Mouse (Mus musculus) kidney, adult 8-10 months (tissue): ENCODE measurements at regions not wholly inside any gene's neighbourhood (a gene's known extent, or its start where the extent isn't known, plus 50 kb on each side); places are given as distances from the start of the nearest gene placed in this dataset.
A peak's percentile ranks its signal among the peaks of the same experiment; 100 is the strongest.
"Not testable (repeated sequence)": the region's sequence is repeated elsewhere in the genome, so short reads cannot be mapped to it uniquely, and the experiment has no call there.

Experiments
- DNase-seq, 2 experiments: peaks; one replicate each; pipeline ENCODE4 v3.0.0; 2022

DNA sequence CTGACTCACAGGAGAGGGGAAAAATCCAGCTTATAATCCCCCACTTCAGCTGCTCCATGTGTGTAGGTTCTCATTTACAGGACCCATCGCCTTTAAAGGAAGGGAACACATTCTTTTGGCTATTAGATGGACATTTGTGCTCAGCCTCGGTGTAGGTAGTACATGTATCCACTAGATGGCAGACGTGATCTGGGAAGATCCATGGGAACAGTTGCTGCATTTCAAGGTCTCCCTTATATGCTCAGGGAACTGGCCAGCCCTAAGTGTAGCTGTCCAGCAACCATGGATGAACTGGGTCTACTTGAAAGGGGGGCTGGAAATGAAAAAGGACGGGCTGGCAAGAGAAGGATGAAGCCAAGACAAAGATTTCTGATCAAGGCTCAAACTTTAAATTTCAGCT is 124.0 kb downstream of the Akain1 start:
- peak; percentile 15 to 47 for DNase-seq

GRCm38 (mm10) chr17:69571070-69571669 is 132.0 kb downstream of the Akain1 start:
- not testable (repeated sequence) for DNase-seq

DNA sequence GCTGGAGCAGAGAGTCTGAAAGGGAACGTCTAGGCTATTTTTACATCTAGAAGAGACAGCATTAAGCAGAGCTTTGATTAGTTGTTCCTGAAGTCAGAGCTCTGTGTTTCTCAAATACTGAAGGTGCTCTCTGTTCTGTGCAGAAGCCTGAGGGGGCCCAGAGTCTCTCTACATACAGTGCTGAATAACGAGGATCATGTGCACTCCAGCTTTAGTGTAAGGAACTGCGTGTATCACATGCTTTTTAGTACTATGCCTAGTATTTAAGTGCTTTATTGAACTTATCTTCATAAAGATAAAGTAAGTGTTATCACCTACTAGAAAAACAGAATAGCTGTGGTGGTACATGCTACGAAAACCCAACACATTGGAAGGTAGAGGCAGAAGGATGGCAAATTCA is 151.4 kb downstream of the Akain1 start:
- no peak for DNase-seq

DNA sequence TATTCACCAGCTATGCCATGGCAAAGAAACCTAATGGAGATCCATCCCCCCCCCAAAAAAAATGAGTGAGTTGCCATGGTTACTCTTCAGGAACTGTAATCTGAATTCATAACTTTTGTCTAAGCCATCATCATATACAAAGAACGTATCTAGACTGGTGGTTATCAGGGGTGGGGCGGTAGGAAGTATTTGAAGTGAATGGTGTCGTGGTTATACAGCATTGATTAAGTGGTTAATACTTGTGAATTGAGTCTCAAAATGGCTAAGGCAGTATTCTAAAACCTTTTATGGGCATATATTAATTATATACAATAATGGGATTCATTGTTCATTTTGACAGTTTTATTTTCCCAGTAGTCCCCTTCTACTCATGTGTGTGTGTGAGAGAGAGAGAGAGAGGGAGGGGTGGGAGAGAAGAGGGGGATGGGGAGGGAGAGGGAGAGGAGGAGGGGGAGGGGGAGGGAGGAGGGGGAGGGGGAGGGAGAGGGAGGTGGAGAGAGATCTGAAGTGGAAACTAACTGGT is 158.7 kb downstream of the Akain1 start:
- DNase-seq = no peak

GRCm38 (mm10) chr17:69598461-69598860 is 159.3 kb downstream of the Akain1 start:
- DNase-seq = no peak

GRCm38 (mm10) chr17:69603596-69603995 is 164.5 kb downstream of the Akain1 start:
- DNase-seq = no peak

DNA sequence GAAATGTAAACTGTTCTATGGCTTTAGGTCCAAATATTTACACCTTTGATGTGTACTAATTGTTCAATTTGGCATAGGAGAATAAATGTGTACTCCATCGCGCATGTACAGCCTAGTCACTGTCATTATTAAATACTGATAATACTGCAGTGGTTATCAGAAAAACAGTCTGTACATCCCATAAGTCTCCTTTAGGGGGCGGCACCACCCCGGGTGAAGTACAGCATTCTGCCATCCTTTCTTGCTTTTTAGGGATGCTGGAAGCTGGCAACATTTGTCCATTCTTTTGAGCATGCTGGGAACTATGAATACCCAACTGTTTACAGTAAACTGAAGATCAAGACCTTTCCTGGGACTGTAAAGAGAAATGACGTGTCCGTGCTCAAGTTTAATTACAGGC is 165.6 kb downstream of the Akain1 start:
- DNase-seq = peak in 1 of 2 experiments; percentile 6

DNA sequence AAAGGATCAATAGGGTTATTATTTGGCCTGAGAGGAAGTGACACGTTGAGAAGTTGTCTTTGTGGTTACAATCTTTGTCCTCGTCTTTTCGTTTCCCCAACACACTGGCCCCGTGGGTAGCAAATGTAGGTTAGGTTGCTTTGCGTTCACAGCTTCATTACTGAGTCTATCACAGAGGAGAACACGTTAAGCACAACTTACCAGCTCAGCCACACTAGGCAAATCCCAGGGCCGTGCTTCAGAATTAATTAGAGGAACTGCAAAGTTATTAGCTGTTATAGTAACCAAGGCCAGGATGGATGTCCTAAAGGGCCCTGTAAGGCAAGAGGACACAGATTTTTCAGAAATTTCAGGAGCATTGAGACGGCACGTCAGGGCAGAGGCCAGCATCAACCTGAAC is 166.3 kb downstream of the Akain1 start:
- DNase-seq = no peak

GRCm38 (mm10) chr17:69631411-69631810 is 192.3 kb downstream of the Akain1 start:
- DNase-seq = no peak

DNA sequence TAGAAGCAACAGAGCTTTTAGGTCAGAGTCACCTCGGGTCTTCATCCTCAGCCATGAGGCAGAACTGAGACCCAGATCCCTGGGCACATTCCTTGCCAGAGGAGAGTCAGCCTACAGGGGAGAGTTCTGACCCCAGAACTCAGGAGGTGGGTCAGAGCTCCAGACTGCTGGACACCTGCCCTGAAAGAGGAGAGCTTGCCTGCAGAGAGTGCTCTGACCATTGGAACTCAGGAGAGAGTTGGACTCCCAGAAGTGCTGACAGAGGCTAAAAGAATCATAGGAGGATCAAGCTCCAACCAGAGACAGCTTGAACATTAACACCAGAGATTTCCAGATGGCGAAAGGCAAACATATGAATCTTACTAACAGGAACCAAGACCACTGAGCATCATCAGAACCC is 211.4 kb downstream of the Akain1 start:
- peak; percentile 36 to 61 for DNase-seq

GRCm38 (mm10) chr17:69654586-69654985 is 215.5 kb downstream of the Akain1 start:
- no peak for DNase-seq

DNA sequence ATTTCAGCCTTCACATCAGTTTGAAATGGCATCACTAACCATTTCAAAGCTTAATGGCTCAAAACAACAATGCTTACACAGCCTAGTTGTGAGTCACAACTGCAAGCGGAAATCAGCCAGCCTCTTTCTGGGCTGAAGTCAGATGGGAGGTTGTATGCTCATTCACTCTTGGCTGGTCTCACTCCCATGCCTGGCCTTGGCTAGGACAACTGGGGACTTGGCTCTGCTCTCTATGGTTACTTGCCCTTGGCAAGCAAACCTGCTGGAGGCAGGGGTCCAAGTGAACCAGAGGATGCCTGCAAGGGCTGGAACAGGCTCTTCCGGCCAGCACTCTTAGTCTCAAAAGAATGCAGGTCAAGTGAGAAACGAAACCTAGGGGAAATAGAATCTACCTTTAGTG is 233.4 kb downstream of the Akain1 start:
- DNase-seq = peak; percentile 47 to 67

GRCm38 (mm10) chr17:69683091-69683490 is 244.0 kb downstream of the Akain1 start:
- DNase-seq = no peak

DNA sequence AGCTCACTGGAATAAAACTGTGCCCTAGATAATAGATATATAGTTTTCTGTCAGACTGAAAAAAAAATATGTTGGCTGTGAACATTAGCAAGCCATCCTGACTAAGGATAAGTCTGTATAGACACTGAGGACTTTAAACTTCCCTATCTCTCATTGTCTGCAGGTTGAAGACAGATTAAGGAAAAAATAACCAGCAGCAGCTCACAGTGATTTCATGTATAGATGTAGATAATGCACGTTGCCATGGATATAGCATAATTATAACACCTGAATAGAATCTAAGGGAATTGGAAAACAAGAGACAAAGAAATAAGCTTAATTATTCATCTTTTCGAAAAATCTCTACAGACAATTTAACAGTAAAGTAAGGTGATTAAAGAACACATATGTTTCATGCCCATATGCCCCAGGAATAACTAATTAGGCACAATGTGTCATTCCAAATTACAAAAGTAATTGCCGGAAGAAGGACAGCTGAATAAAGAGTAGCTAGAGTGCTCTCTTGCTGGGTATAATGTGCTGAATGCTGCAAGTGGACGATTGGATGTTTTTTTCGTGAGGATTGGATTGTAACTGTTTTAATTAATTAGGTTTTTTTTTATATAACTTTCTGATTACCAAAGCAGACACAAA is 246.6 kb downstream of the Akain1 start:
- no peak for DNase-seq

GRCm38 (mm10) chr17:69686383-69686782 is 247.3 kb downstream of the Akain1 start:
- no peak for DNase-seq

GRCm38 (mm10) chr17:69695341-69695740 is 256.2 kb downstream of the Akain1 start:
- no peak for DNase-seq

GRCm38 (mm10) chr17:69727325-69727724 is 241.5 kb upstream of the Dlgap1 start:
- no peak for DNase-seq

DNA sequence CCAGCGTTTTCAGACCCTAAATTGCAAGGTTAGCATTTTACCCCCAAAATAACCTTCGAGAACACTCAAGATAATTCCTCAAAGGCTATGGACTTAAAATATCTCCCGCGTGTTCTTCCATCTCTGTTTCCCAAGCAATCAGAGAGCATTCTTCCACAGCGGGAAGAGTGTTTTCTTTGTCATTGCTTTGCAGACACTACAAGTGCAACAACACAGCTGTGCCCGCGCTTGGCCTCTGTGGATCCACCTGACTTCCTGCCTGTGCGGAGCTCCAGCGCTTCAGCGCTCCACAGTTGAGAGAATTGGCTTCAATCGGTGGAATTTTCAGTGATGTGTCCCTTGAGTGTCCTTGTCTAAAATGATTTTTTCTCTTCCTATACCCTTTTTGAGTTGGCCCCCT is 235.9 kb upstream of the Dlgap1 start:
- DNase-seq = no peak

- DNase-seq = no peak
Observed at GRCm38 (mm10) chr17:69736379-69737096, 232.3 kb upstream of the Dlgap1 start.

GRCm38 (mm10) chr17:69769002-69769421 is 199.9 kb upstream of the Dlgap1 start:
- no peak for DNase-seq

DNA sequence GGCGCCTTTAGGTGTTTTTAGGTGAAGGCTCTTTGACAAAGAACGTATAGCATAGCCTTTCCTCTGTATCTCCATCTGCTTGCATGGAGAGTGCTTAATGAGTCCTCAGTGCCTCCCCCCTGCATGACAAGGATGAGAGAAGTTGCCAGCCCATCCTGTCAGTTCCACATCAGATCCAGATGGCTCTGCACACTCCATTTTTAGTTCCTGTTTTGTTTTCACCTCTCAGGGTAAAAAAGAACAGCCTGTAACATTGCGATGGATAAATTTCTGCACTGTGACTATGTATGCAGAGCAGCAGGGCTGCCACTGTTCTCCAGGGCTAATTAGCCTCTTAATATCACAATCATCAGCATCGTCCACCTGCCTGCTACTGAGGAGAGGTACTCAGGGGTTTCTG is 198.8 kb upstream of the Dlgap1 start:
- DNase-seq = no peak

DNA sequence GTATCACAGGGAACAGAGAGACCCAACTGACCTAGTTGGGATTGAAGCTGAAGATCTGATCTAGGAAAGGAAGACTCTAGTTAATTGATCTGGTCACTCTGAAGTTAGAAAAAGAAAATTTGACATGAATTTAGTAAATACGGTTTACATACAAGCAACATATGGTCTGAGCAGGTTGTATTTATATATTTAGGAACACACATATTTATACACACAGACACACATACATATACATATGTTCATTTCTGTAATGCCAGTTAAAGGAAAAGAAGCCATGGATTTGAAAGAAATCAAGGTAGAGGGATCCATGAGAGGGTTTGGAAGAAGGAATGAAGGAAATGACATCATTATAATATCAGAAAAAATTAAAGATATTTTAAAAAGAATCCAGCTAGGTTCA is 187.7 kb upstream of the Dlgap1 start:
- no peak for DNase-seq

DNA sequence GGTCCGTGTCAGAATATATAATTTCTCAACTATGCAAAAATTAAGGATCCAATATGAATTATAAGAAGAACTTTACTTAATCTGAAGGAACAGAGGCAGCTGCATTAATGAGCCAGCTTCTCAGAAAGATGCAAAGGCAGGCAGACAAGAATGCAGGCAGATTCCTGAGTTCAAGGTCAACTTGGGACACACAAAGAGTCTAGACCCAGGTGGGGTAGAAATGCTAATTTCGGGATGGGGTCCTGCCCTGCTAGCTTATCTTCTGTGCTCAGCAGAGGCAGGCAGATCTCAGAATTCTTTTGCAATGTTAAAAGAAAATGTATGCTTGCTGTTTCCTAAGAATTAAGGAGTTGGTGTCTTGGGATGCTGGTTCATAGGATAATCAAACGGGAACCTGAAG is 181.9 kb upstream of the Dlgap1 start:
- DNase-seq = no peak

DNA sequence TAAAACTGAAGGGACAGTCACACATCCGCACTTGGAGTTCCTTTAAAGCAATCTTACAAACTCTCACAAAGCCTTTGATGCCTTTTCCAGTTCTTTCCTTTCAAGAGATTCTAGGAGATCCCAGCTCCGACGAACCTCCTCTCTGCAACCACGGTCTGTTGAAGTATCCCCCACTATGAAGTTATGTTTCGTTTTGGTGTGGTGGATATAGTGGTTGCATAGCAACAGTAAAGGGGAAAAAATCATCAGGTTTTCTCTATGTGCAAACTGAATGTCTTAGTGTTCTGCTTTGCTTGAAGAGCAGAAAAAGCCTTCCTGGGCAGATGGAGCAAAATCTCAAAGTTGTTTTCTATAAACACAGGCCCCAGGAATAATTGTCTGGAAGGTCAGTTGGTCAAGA is 147.4 kb upstream of the Dlgap1 start:
- DNase-seq = no peak
